Mouse (Mus musculus): ENCODE measurements around the gene Brd4.

Brd4 gene

GRCm38 (mm10) chr17:32280575-32280974 is 3.9 kb downstream of the Brd4 start:
- DNase-seq (ENCODE audit: low spot score): no peak

- no peak for DNase-seq (ENCODE audit: low spot score)
Observed at GRCm38 (mm10) chr17:32277201-32277600, 7.3 kb downstream of the Brd4 start.

GRCm38 (mm10) chr17:32275568-32275967 is 9.0 kb downstream of the Brd4 start:
- DNase-seq (ENCODE audit: low spot score): no peak

- no peak for DNase-seq (ENCODE audit: low spot score)
Observed at GRCm38 (mm10) chr17:32269151-32269550, 15.4 kb downstream of the Brd4 start.

- DNase-seq (ENCODE audit: low spot score): no peak
Observed at GRCm38 (mm10) chr17:32268540-32268960, 16.0 kb downstream of the Brd4 start.

- DNase-seq (ENCODE audit: low spot score): no peak
Observed at GRCm38 (mm10) chr17:32268096-32268495, 16.4 kb downstream of the Brd4 start.

GRCm38 (mm10) chr17:32267617-32268016 is 16.9 kb downstream of the Brd4 start:
- DNase-seq (ENCODE audit: low spot score): no peak

- no peak for DNase-seq (ENCODE audit: low spot score)
Observed at GRCm38 (mm10) chr17:32263672-32264071, 20.9 kb downstream of the Brd4 start.

- DNase-seq (ENCODE audit: low spot score): no peak
Observed at GRCm38 (mm10) chr17:32262831-32263559, 21.5 kb downstream of the Brd4 start.

GRCm38 (mm10) chr17:32258869-32259268 is 25.7 kb downstream of the Brd4 start:
- DNase-seq (ENCODE audit: low spot score): no peak

GRCm38 (mm10) chr17:32257944-32258343 is 26.6 kb downstream of the Brd4 start:
- DNase-seq (ENCODE audit: low spot score): no peak

- no peak for DNase-seq (ENCODE audit: low spot score)
Observed at GRCm38 (mm10) chr17:32257452-32257851, 27.1 kb downstream of the Brd4 start.

GRCm38 (mm10) chr17:32256896-32257295 is 27.6 kb downstream of the Brd4 start:
- no peak for DNase-seq (ENCODE audit: low spot score)

- DNase-seq (ENCODE audit: low spot score): no peak
Observed at GRCm38 (mm10) chr17:32253261-32253660, 31.3 kb downstream of the Brd4 start.

- DNase-seq (ENCODE audit: low spot score): no peak
Observed at GRCm38 (mm10) chr17:32251827-32252470, 32.6 kb downstream of the Brd4 start.

GRCm38 (mm10) chr17:32250066-32250465 is 34.5 kb downstream of the Brd4 start:
- DNase-seq (ENCODE audit: low spot score): no peak

- no peak for DNase-seq (ENCODE audit: low spot score)
Observed at GRCm38 (mm10) chr17:32248192-32248591, 36.3 kb downstream of the Brd4 start.

GRCm38 (mm10) chr17:32247616-32248015 is 36.9 kb downstream of the Brd4 start:
- DNase-seq (ENCODE audit: low spot score): no peak

- no peak for DNase-seq (ENCODE audit: low spot score)
Observed at GRCm38 (mm10) chr17:32246117-32246516, 38.4 kb downstream of the Brd4 start.

- no peak for DNase-seq (ENCODE audit: low spot score)
Observed at GRCm38 (mm10) chr17:32240881-32241531, 43.5 kb downstream of the Brd4 start.

GRCm38 (mm10) chr17:32238589-32238988 is 45.9 kb downstream of the Brd4 start:
- DNase-seq (ENCODE audit: low spot score): no peak

GRCm38 (mm10) chr17:32235534-32236191 is 48.9 kb downstream of the Brd4 start:
- DNase-seq (ENCODE audit: low spot score): peak; percentile 33

- no peak for DNase-seq (ENCODE audit: low spot score)
Observed at GRCm38 (mm10) chr17:32233174-32233573, 51.3 kb downstream of the Brd4 start.

Measured in urinary bladder, postnatal 25 days (tissue).